Mouse (Mus musculus) MEL (cell line): ENCODE data around the gene Lypd8.
"Not testable (repeated sequence)": the region's sequence is repeated elsewhere in the genome, so short reads cannot be mapped to it uniquely, and the experiment has no call there.

Source experiments
- CTCF ChIP-seq, 3 experiments: IDR thresholded peaks in 2 of 3; conservative IDR thresholded peaks in 1 of 3; 2 replicates each; pipeline ENCODE4 v1.5.1; 2011 to 2012; ENCODE audit warnings: low read length in 3 of 3, low read depth in 2 of 3, mild to moderate bottlenecking in 2 of 3, improper control_type of control experiment in 1 of 3, inconsistent platforms in 1 of 3, mixed read lengths in 1 of 3, moderate library complexity in 1 of 3; ENCODE audit not compliant: control insufficient read depth in 1 of 3, insufficient read depth in 1 of 3, poor library complexity in 1 of 3, severe bottlenecking in 1 of 3
- HCFC1 ChIP-seq: IDR thresholded peaks from 2 replicates; pipeline ENCODE4 v1.6.1; 2012; ENCODE audit warnings: low read depth, mild to moderate bottlenecking, inconsistent platforms, low read length, improper control_type of control experiment, moderate library complexity
- POLR2A ChIP-seq, 2 experiments: IDR thresholded peaks; 2 replicates each; pipeline ENCODE4 v1.6.1; 2011 to 2012; ENCODE audit warnings: low read length in 2 of 2, mild to moderate bottlenecking in 2 of 2, control low read depth in 1 of 2, improper control_type of control experiment in 1 of 2, low read depth in 1 of 2, moderate library complexity in 1 of 2; ENCODE audit not compliant: control insufficient read depth in 1 of 2, insufficient read depth in 1 of 2, poor library complexity in 1 of 2
- TCF12 ChIP-seq: IDR thresholded peaks from 2 replicates; pipeline ENCODE4 v1.6.1; 2014; ENCODE audit warnings: low read depth, mild to moderate bottlenecking, inconsistent platforms, low read length, improper control_type of control experiment, moderate library complexity
- USF1 ChIP-seq: IDR thresholded peaks from 2 replicates; pipeline ENCODE4 v1.6.1; 2014; ENCODE audit warnings: low read depth, mild to moderate bottlenecking, inconsistent platforms, low read length, improper control_type of control experiment, moderate library complexity

GRCm38 (mm10) chr11:58362562-58362961, 16.3 kb upstream of the Lypd8 start:
- not testable (repeated sequence) for TF ChIP-seq CTCF (IDR thresholded peaks at IDR 0.05 in 2 of 3, conservative IDR thresholded peaks at IDR 0.05 in 1 of 3; ENCODE audit: control insufficient read depth in 1 of 3, insufficient read depth in 1 of 3, low read depth in 2 of 3, low read length in 3 of 3, poor library complexity in 1 of 3, severe bottlenecking in 1 of 3); USF1; POLR2A (IDR thresholded peaks at IDR 0.05; ENCODE audit: control insufficient read depth in 1 of 2, insufficient read depth in 1 of 2, low read depth in 1 of 2, low read length in 2 of 2, poor library complexity in 1 of 2); HCFC1; TCF12
